Mouse (Mus musculus) liver, postnatal 0 days (tissue): ENCODE measurements at regions not wholly inside any gene's neighbourhood (a gene's known extent, or its start where the extent isn't known, plus 50 kb on each side); places are given as distances from the start of the nearest gene placed in this dataset.

Source experiments
- CTCF ChIP-seq: sonication (generic); IDR thresholded peaks from 2 replicates; pipeline ENCODE4 v1.5.1; 2016; ENCODE audit warnings: antibody characterized with exemption, low read depth
- EP300 ChIP-seq: IDR thresholded peaks from 2 replicates; pipeline ENCODE4 v1.6.1; 2016; ENCODE audit warnings: antibody characterized with exemption, low read depth, mild to moderate bottlenecking

- TF ChIP-seq CTCF (no peak), EP300 (no peak)
These were observed 60.8 kb upstream of the Elovl6 start for GRCm38 (mm10) chr3:129471332-129471731.
